Mouse (Mus musculus) thymus, adult 2 months (tissue): ENCODE results near the gene Zfp992. TPM values are rescaled to one million over a fixed set of nuclear protein-coding genes. Genes with fewer than 3 reads are reported as not detected.
"Not testable (repeated sequence)": the region's sequence is repeated elsewhere in the genome, so short reads cannot be mapped to it uniquely, and the experiment has no call there.

ENCODE experiments used
- DNase-seq: peaks from one replicate; pipeline ENCODE4 v3.0.0; 2021
- H3K27ac ChIP-seq: fragments of 200-500 bp; 2 replicates; pipeline ENCODE4 v1.5.1; 2012; ENCODE audit warnings: low read length, control low read depth; ENCODE audit not compliant: control insufficient read depth, insufficient read depth
- H3K27me3 ChIP-seq: fragments of 200-500 bp; 2 replicates; pipeline ENCODE4 v1.6.1; 2012; ENCODE audit warnings: mild to moderate bottlenecking, low read length, moderate library complexity, mixed read lengths; ENCODE audit not compliant: control insufficient read depth, insufficient read depth
- H3K36me3 ChIP-seq: fragments of 200-500 bp; 2 replicates; pipeline ENCODE4 v1.6.1; 2012; ENCODE audit warnings: mild to moderate bottlenecking, low read length, moderate library complexity; ENCODE audit not compliant: control insufficient read depth, insufficient read depth
- H3K4me1 ChIP-seq: fragments of 200-500 bp; replicated peaks from 2 replicates; pipeline ENCODE4 v1.6.1; 2012; ENCODE audit warnings: low read length; ENCODE audit not compliant: control insufficient read depth, insufficient read depth
- H3K4me3 ChIP-seq: fragments of 200-500 bp; 2 replicates; pipeline ENCODE4 v1.5.1; 2012; ENCODE audit warnings: mild to moderate bottlenecking, low read length, control low read depth, moderate library complexity; ENCODE audit not compliant: control insufficient read depth, insufficient read depth
- WGBS: fragments of 180-500 bp; shearing (Covaris S2); methylation state at CpG from one replicate; pipeline ENCODE4 v1.1.7; 2018; 5-methylcytosine and 5-hydroxymethylcytosine counted together
- polyA plus RNA-seq: library from polyadenylated mRNA; depleted of rRNA; stranded (reverse); fragments of >200 nt; gene quantifications from 2 replicates; pipeline ENCODE4 v1.2.3, GENCODE M21; 2012

Gene Zfp992
- polyA plus RNA-seq, 1 experiment: 0.81 TPM

DNA sequence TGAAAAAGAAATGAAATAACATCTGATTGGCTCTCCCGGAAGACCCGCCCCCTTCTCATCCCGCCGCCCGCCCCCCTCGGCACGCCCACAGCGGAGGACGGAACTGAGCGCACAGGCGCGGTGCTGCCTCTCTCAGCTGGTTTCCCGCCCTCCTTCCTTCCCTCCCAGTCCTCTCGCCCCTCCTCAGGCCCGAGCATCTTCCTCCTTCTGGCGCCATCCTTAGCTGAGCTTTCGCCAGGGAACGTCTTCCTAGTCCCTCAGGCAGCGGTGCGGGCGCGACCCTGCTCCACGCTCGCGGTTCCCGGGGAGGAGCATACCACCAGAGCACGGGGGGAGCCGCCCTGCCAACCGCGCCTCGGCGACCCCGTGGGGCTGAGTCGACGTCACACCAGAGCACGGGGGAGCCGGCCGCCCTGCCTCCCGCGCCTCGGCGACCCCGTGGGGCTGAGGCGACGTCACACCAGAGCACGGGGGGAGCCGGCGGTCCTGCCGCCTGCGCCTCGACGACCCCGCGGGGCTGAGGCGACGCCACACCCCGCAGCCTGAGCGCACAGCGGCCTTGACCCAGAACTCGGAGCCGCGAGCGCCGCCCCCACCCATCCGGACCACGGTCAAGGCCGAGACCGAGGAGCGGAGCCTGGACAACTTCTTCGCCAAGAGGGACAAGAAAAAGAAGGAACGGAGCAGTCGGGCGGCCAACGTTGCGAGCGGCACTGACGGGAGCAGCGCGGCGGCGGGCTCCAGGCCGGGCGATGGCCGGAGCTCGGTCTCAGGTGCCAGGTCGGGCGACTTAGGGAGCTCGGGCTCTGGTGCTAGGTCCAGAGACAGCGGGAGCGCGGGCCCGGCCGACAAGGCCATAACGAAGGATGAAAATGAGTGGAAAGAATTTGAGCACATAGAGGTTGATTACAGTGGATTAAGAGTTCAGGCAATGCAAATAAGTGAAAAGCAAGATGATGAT lies 26.2 kb downstream of the Zfp992 start:
- not testable (repeated sequence) for H3K4me1 ChIP-seq, H3K4me3 ChIP-seq, H3K27me3 ChIP-seq, H3K27ac ChIP-seq, DNase-seq, H3K36me3 ChIP-seq
- WGBS: 68% methylated on average over 76 of the region's 94 CpGs

DNA sequence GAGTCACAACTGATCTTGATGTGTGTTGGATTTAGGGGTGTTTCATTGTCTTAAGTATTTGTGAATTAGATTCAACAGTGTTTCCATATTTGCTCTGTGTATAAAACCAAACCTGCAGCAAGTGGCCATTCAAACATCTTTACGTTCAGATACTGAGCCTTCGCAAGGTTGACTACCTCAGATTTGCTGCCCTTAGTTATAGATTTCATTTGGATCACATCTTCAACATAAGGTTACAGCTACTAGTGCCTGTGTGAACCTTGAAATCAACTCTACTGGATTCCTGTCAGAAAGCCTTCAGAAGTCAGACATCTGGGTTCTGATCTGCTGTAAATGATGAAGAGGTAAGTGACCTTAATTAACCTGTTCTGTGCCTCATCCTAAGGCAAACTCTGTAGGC lies 27.4 kb downstream of the Zfp992 start:
- DNase-seq, H3K27me3 ChIP-seq, H3K4me3 ChIP-seq, H3K27ac ChIP-seq, H3K36me3 ChIP-seq, H3K4me1 ChIP-seq: not testable (repeated sequence)
- 95% methylated on average over 2 of the region's 2 CpGs for WGBS

DNA sequence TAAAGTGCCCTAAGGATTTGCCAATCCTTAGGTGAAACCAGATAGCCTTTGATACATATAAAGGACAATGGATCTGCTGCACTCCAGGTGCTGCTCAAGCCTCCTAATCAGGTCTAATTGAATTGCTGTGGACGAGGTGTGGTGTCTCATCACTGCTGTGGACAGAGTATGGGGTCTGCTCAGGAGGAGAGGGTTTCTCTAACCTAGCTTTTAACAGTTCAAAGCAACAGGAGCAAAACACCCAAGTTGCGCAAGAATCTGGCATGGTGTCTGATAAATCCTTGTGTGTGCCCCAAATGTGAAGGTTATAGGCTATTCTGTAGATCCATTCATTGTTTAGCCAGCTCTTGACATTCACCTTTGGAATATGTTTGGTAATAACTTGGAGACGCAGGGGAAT lies 28.1 kb downstream of the Zfp992 start:
- not testable (repeated sequence) for H3K4me3 ChIP-seq, H3K4me1 ChIP-seq, H3K36me3 ChIP-seq, DNase-seq, H3K27ac ChIP-seq, H3K27me3 ChIP-seq
- WGBS: 84% methylated on average over 3 of the region's 3 CpGs

DNA sequence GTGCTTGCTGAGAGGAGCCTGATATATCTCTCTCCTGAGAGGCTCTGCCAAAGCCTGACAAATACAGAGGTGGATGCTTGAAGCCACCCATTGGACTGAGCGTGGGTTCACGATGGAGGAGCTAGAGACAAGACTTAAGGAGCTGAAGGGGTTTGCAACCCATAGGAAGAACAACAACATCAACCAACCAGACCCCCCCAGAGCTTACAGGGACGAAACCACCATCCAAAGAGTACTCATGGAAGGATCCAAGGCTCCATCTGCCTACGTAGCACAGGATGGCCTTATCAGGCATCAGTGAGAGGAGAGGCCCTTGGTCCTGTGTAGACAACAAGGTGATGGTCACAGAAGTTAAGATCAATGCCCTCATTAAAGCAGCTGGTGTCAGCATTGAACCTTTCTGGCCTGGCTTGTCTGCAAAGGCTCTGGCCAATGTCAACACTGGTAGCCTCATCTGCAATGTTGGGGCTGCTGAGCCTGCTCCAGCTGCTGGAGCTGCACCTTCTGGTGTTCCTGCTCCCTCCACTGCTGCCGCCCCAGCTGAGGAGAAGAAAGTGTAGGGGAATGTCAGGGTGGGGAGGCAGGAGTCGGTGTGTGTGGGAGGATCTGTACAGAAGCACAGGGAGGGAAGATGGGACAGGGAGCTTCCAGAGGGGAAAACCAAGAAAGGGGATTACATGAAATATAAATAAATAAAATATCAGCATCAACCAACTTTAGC lies 31.7 kb downstream of the Zfp992 start:
- not testable (repeated sequence) for DNase-seq, H3K27me3 ChIP-seq, H3K4me1 ChIP-seq, H3K27ac ChIP-seq, H3K4me3 ChIP-seq, H3K36me3 ChIP-seq
- WGBS: 75% methylated on average over 6 of the region's 6 CpGs

DNA sequence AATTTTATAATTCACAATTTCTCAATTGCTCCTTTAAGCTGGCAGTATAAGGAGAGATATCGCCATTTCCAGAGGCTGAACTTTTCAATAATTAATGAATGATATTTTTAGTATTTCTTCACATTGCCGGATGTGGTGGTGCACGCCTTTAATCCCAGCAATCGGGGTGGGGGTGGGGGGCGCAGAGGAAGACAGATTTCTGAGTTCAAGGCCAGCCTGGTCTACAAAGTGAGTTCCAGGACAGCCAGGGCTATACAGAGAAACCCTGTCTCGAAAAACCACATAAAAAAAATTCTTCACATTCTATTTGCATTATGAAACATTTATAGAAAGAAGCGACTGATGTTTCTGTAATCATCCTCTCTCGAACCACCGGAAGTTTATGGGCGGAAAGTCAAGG lies 33.7 kb downstream of the Zfp992 start:
- H3K27ac ChIP-seq, H3K4me3 ChIP-seq, H3K36me3 ChIP-seq, H3K4me1 ChIP-seq, DNase-seq, H3K27me3 ChIP-seq: not testable (repeated sequence)
- 89% methylated on average over 10 of the region's 10 CpGs for WGBS

DNA sequence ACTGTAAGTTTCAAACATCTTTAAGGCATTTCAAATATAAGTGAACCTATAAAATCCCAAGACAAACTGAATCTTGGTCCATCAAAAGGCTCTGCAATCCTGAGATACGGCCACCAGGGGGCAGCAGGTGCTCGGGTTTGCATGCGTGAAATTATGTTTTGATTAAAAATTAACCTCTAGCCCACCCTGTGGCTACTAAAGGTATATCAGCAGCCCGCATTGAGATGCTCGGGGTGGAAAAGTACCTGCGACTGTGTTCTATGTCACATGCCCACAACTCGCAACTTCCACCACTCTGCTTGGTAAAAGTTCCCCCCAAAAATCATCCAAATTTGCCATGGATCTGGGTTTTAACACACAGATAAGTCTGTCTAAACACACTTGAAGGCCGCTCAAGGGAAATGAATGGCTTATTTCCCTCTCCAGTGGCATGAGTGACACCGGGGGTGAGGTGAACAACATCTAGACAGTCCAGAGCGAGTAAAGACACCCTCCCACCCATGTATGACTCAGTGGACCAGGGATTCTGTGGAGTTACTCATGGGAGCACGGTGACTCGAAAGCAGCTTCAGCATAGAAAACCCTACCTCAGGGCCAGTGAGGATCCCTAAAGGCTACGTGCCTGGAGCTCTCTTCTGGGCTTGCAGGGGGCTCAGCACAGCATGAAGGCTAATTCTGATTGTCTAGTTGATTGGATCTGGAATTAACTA lies 34.9 kb downstream of the Zfp992 start:
- H3K27ac ChIP-seq, DNase-seq, H3K27me3 ChIP-seq, H3K4me1 ChIP-seq, H3K36me3 ChIP-seq, H3K4me3 ChIP-seq: not testable (repeated sequence)
- 74% methylated on average over 13 of the region's 13 CpGs for WGBS

DNA sequence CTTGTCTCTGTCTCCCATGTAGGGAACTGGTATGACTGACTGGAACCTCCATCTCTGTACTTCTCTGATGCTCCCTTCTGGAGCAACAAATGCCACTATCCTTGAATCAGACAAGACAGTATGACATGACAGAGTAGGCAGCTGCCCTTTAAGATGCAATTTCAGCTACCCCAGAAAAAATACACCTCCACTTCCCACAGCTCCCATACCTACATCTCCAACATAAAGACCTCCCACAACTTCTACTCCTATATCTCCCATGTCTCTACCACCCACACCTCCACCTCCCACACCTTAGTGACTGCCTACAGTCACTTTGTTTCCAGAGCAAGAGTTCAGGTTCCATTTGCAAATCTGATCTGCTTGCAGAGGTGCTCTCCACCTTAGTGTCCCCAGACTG lies 35.9 kb downstream of the Zfp992 start:
- not testable (repeated sequence) for DNase-seq

DNA sequence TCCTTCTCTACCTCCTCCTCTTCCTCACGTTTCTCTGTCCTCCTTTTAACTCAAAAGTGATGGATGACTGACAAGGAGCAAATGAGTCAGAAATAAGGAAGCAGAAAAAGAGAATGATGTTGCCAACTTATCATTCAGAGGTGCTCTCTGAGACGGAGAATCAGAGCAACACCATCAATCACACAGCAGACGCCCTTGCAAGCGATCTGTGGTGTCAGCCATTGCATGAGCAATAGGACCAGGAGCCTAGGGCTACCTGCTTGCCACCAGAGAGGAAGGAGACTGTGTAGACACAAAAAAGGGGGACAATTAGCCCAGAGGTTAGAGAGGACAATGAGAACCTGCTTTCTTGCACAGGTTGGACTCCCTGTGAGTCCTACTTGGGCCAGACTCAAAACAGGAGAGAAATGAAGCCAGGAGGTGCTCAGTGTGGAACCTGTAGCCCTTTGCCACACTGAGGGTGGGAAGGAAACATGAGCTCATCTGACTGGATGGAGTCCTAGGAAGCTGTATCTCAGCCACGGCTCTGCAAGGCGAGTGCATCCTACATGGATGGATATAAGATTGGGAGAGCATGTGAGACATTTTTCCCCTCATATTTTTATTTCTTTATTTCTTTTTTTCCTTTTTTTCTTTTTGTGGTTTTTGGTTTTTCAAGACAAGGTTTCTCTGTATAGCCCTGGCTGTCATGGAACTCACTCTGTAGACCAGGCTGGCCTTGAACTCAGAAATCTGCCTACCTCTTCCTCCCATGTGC lies 36.5 kb downstream of the Zfp992 start:
- WGBS: 78% methylated on average over 6 of the region's 6 CpGs
- H3K27me3 ChIP-seq: not testable (repeated sequence)

More for the DNA sequence above, 35.9 kb downstream of the Zfp992 start:
- H3K4me1 ChIP-seq, H3K36me3 ChIP-seq, H3K27ac ChIP-seq, H3K27me3 ChIP-seq, H3K4me3 ChIP-seq: not testable (repeated sequence)

DNA sequence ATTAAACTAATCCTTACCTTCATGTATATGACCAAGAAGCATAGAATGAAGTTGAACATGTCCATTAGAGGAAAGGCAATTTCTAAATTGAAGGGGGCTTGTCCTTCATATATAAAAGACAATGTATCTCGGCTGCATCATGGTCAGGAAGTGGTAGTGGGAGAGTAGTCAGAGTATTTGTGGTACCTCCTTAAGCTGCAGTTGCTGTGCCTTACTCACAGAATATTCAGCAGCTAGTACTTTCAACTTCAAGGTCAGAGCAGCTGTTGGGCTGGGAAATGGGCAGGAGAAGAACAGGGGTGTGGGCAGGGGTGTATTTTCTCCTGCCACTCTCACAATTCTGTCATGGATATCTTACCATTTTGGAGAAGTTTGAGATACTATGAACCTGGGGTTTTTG lies 37.9 kb downstream of the Zfp992 start:
- DNase-seq, H3K36me3 ChIP-seq, H3K27me3 ChIP-seq, H3K4me1 ChIP-seq, H3K27ac ChIP-seq, H3K4me3 ChIP-seq: not testable (repeated sequence)
- WGBS: 83% methylated on average over 1 of the region's 1 CpGs

More for the DNA sequence above, 36.5 kb downstream of the Zfp992 start:
- H3K36me3 ChIP-seq, H3K4me1 ChIP-seq, DNase-seq, H3K27ac ChIP-seq, H3K4me3 ChIP-seq: not testable (repeated sequence)

DNA sequence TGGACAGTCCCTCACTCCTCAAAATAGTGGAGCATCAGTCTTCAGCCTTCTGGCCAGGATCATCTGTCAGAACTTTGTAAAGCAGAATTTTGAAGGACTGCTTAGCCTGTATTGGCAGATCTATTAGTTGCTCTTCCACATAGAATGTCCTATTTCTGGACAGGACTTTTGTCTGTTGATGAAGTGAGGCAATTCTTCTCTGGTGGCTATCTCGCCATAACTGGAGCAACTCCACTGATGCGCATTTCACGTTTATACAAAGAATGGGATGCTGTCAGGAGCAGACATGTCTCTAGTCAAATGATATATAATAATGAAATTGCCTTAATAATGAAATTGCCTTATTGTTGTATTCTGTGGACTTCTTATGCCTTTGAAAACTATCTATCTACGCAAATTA lies 40.4 kb downstream of the Zfp992 start:
- H3K4me3 ChIP-seq, DNase-seq, H3K27ac ChIP-seq, H3K27me3 ChIP-seq, H3K4me1 ChIP-seq, H3K36me3 ChIP-seq: not testable (repeated sequence)
- WGBS: 79% methylated on average over 4 of the region's 4 CpGs
